Mouse (Mus musculus) hindbrain, embryonic 14.5 days (tissue): ENCODE measurements at regions not wholly inside any gene's neighbourhood (a gene's known extent, or its start where the extent isn't known, plus 50 kb on each side); places are given as distances from the start of the nearest gene placed in this dataset.

Experiments used
- ATAC-seq: fragments of 200-750 bp; cut with Nextera tagmentation; 2 replicates; pipeline ENCODE4 v1.8.0; 2017; ENCODE audit warnings: moderate number of reproducible peaks, mild to moderate bottlenecking, moderate TSS enrichment, moderate library complexity; ENCODE audit not compliant: low FRiP score
- DNase-seq: peaks from one replicate; pipeline ENCODE4 v3.0.0-alpha.2; 2015; ENCODE audit warnings: low spot score
- H3K27ac ChIP-seq: fragments of 300-500 bp; sonication (generic); 2 replicates; pipeline ENCODE4 v1.5.1; 2014; ENCODE audit warnings: mild to moderate bottlenecking, moderate library complexity
- H3K27me3 ChIP-seq: fragments of 300-500 bp; sonication (generic); 2 replicates; pipeline ENCODE4 v1.6.1; 2014; ENCODE audit warnings: mild to moderate bottlenecking, low read length, mixed read lengths; ENCODE audit not compliant: control insufficient read depth, insufficient read depth
- H3K36me3 ChIP-seq: fragments of 300-500 bp; sonication (generic); replicated peaks from 2 replicates; pipeline ENCODE4 v1.6.1; 2014; ENCODE audit not compliant: control insufficient read depth, insufficient read depth
- H3K4me1 ChIP-seq: fragments of 300-500 bp; sonication (generic); replicated peaks from 2 replicates; pipeline ENCODE4 v1.6.1; 2014; ENCODE audit warnings: antibody characterized with exemption, low read length, mixed read lengths; ENCODE audit not compliant: control insufficient read depth, insufficient read depth
- H3K4me2 ChIP-seq: fragments of 300-500 bp; sonication (generic); replicated peaks from 2 replicates; pipeline ENCODE4 v1.6.1; 2014; ENCODE audit warnings: mild to moderate bottlenecking, moderate library complexity
- H3K4me3 ChIP-seq: fragments of 300-500 bp; sonication (generic); replicated peaks from 2 replicates; pipeline ENCODE4 v1.5.1; 2014; ENCODE audit warnings: mild to moderate bottlenecking, low read length
- H3K9ac ChIP-seq: fragments of 300-500 bp; sonication (generic); 2 replicates; pipeline ENCODE4 v1.6.1; 2014
- H3K9me3 ChIP-seq: fragments of 300-500 bp; sonication (generic); 2 replicates; pipeline ENCODE4 v1.6.1; 2016; ENCODE audit warnings: low read length; ENCODE audit not compliant: control insufficient read depth
- WGBS: fragments of 180-500 bp; shearing (Covaris S2); extraction: QIAGEN DNeasy Blood & Tissue Kit; methylation state at CpG from one replicate; pipeline ENCODE4 v1.1.7; 2014; 5-methylcytosine and 5-hydroxymethylcytosine counted together

DNA sequence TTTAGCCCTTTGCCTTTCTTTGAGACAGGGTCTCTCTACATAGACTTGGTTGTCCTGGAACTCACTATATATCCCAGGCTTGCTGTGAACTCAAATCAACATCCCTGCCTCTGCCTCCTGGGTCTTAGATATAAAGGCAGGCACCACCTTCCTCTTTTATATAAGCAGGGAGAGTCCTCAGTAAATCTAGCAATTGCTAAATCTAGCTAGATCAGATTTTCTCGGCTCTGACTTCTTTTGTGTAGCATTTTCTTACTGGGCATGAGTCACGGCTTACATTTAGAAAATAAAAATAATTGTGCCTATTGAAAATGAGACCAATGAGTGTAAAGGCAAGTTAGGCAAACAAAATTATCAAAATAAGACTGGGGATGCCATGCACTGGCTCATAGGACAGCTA is 323.9 kb upstream of the Sox9 start:
- no peak for ATAC-seq

DNA sequence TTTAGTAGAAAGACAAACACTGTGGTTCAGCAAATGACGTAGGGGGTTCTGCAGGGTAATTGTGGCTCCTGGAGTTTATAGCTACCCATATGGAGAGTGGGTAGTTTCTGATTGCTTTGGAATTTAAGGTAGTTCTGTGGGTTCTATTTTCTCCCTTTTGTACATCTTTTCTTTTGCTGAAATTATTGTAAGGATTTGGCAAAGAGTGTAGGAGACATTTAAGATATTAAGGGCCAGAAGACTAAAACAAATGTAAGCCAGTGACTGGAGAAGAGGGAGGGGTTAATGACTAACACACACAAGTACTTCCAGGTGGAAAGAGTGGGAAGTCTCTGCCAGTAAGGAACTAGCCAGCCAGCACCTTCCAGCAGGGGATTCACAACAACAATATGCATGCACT is 318.9 kb upstream of the Sox9 start:
- H3K4me1 ChIP-seq = no peaks in the 10 kb centered on the region
- no peaks in the 10 kb centered on the region for H3K27me3 ChIP-seq
- H3K9ac ChIP-seq = no peak overlapping the region
- no peaks in the 10 kb centered on the region for H3K36me3 ChIP-seq
- H3K27ac ChIP-seq = no peak overlapping the region
- ATAC-seq (no peak), DNase-seq (no peak)
- WGBS = 92% methylated on average over 1 of the region's 1 CpGs
- no peaks in the 10 kb centered on the region for H3K9me3 ChIP-seq
- H3K4me2 ChIP-seq = no peak overlapping the region
- H3K4me3 ChIP-seq = no peak overlapping the region

More for the DNA sequence above, 323.9 kb upstream of the Sox9 start:
- Histone ChIP-seq H3K27ac (no peak overlapping the region), H3K36me3 (no peaks in the 10 kb centered on the region), H3K9me3 (no peaks in the 10 kb centered on the region), H3K27me3 (no peaks in the 10 kb centered on the region), H3K4me3 (no peak overlapping the region), H3K9ac (no peak overlapping the region), H3K4me2 (no peak overlapping the region), H3K4me1 (no peaks in the 10 kb centered on the region)
- no peak for DNase-seq
- WGBS = 85% methylated on average over 2 of the region's 2 CpGs

DNA sequence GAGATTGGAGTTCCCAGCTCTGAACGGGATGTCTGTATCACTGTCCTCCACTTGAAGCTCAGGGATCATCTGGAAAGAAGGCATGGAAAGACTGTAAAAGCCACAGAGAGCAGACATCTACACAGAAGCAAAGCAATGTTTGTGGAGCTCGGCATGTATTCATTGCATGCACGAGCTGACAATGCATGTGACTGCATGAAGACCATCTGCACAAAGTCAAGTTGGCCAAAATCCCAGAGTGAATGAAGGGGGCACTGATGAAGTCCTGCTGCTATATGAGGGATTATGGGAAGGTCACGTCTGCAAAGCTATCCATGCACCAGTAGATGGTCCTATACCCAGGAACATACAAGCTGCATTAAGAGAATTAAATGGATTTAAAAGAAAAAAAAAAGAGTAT is 317.6 kb upstream of the Sox9 start:
- Histone ChIP-seq H3K4me1 (no peaks in the 10 kb centered on the region), H3K27ac (no peak overlapping the region), H3K27me3 (no peaks in the 10 kb centered on the region), H3K36me3 (no peaks in the 10 kb centered on the region), H3K4me2 (no peak overlapping the region), H3K9me3 (no peaks in the 10 kb centered on the region), H3K9ac (no peak overlapping the region), H3K4me3 (no peak overlapping the region)
- WGBS = 80% methylated on average over 4 of the region's 4 CpGs
- no peak for DNase-seq
- ATAC-seq = no peak

DNA sequence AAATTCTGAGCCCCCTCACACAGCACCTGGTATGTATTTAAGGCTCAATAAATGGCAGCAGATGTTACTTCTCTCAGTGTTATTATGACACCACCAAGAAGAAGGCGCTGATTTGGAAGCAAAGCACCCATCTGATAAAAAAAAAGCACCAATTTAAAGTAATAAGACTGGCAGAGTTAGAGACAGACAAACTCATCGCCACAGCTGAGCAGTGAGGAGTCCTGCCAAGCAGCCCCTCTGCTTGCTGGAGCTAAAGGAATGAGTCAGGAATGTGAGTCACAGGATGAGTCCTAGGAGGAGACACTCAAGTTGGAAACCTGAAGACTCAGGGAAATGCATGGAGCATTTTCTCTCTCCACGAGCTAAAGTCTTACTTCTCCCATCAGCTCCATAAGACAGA is 311.7 kb upstream of the Sox9 start:
- no peak overlapping the region for H3K4me2 ChIP-seq
- WGBS = 86% methylated on average over 3 of the region's 3 CpGs

DNA sequence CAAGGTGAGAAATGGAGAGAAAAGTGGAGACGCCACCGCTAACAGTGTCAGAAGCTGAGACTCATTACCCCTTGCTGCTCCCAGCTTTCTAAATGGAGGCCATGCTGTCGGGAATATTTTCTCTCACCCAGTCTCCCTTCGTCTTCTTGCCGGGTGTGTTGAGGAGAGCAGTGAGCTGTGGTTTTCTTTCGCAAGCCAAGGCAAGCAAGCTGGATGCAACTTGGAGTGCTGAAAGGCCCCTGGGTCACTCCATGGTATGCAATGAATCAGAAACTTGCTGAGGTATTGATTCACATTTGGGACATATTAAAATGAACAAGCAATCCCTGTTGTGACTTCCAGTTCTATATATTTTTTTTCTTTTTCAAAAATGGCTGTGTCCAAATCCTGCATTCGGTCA is 308.8 kb upstream of the Sox9 start:
- H3K27me3 ChIP-seq = no peaks in the 10 kb centered on the region
- no peak overlapping the region for H3K4me3 ChIP-seq
- H3K36me3 ChIP-seq = no peaks in the 10 kb centered on the region
- ATAC-seq (no peak), DNase-seq (no peak)
- H3K4me1 ChIP-seq = no peaks in the 10 kb centered on the region
- H3K9ac ChIP-seq = no peak overlapping the region
- 90% methylated on average over 7 of the region's 7 CpGs for WGBS
- H3K27ac ChIP-seq = no peak overlapping the region
- H3K4me2 ChIP-seq = no peak overlapping the region
- H3K9me3 ChIP-seq = no peaks in the 10 kb centered on the region

More for the DNA sequence above, 311.7 kb upstream of the Sox9 start:
- H3K27me3 ChIP-seq = no peaks in the 10 kb centered on the region
- H3K36me3 ChIP-seq = no peaks in the 10 kb centered on the region
- ATAC-seq (no peak), DNase-seq (no peak)
- H3K4me3 ChIP-seq = no peak overlapping the region
- H3K4me1 ChIP-seq = no peaks in the 10 kb centered on the region
- H3K27ac ChIP-seq = no peak overlapping the region
- H3K9me3 ChIP-seq = no peaks in the 10 kb centered on the region
- no peak overlapping the region for H3K9ac ChIP-seq

DNA sequence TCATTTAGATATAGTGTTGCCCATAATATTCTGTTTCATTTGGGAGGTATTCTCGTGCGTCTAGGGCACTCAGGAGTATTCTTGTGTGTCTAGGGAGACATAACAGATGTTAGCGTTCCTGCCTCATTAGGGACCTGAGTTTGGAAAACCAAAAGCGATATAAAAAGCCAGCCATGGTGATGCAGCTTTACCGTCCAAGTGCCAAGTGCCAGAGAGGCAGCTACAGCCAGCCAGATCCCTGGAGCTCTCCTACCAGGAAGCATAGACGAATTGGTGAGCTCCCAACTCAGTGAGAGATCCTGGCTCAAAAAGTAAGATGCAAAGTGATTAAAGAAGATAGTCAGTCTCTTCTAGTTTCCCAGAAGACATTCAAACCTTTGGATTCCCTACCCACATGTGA is 308.3 kb upstream of the Sox9 start:
- Histone ChIP-seq H3K27me3 (no peaks in the 10 kb centered on the region), H3K36me3 (no peaks in the 10 kb centered on the region), H3K4me2 (no peak overlapping the region), H3K27ac (no peak overlapping the region), H3K4me3 (no peak overlapping the region), H3K4me1 (no peaks in the 10 kb centered on the region), H3K9me3 (no peaks in the 10 kb centered on the region), H3K9ac (no peak overlapping the region)
- ATAC-seq (no peak), DNase-seq (no peak)
- 85% methylated on average over 6 of the region's 6 CpGs for WGBS

DNA sequence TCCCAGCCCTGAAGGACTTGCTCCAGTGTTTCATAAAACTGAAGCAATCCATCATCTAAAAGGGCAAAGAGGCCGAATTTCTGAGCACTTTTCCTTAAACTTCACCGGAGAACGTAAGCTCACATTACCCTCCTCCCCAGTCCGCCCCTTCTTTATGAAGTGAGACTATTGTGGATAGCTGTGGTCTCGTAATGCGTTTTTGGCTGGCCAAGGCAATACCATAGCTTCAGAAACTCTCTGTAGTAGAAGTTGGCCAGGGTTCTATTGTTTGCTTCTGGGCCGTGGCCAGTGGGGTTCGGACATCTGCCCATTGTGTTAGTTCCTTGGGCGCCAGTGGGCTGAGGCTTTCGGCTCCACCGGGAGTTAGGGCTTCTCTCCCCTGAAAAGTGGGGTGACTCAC is 301.7 kb upstream of the Sox9 start:
- no peak for DNase-seq
- ATAC-seq = no peak
- no peak overlapping the region for H3K27ac ChIP-seq
- H3K4me3 ChIP-seq = no peak overlapping the region
- 62% methylated on average over 11 of the region's 11 CpGs for WGBS
- H3K9me3 ChIP-seq = no peaks in the 10 kb centered on the region
- H3K9ac ChIP-seq = no peak overlapping the region
- H3K27me3 ChIP-seq = no peaks in the 10 kb centered on the region
- no peaks in the 10 kb centered on the region for H3K36me3 ChIP-seq
- H3K4me2 ChIP-seq = peak overlapping the region; percentile 24
- no peaks in the 10 kb centered on the region for H3K4me1 ChIP-seq

DNA sequence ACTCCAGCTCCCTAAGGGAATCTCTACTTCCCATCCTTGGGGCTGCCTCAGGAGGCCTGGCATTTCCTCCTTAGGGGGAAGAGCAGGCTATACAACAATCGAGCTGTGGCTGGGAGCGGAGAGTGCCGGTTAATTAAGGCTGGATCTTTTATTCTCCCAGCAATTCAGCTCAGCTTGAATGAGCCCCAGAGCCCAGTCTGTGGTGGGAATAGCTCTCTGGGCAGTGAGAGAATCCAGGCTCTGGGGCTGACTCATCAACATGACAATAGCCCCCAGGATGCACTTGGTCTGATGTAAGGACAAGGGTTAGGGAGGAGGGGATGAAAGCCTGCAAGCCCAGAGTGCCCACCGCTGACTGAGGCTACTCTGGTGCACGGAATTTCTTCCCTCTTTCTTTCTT is 280.2 kb upstream of the Sox9 start:
- 2% methylated on average over 5 of the region's 5 CpGs for WGBS
- H3K27me3 ChIP-seq = no peaks in the 10 kb centered on the region
- DNase-seq = peak; percentile 57
- H3K4me1 ChIP-seq = peaks cover 9% of the 10 kb centered on the region; the same call in 1 of the 2 replicates
- peak overlapping the region; percentile 45 for H3K27ac ChIP-seq
- peak; percentile 94 for ATAC-seq
- no peaks in the 10 kb centered on the region for H3K36me3 ChIP-seq
- H3K4me2 ChIP-seq = peak overlapping the region; percentile 4; the same call in 1 of the 2 replicates
- no peaks in the 10 kb centered on the region for H3K9me3 ChIP-seq
- no peak overlapping the region for H3K9ac ChIP-seq
- no peak overlapping the region for H3K4me3 ChIP-seq

DNA sequence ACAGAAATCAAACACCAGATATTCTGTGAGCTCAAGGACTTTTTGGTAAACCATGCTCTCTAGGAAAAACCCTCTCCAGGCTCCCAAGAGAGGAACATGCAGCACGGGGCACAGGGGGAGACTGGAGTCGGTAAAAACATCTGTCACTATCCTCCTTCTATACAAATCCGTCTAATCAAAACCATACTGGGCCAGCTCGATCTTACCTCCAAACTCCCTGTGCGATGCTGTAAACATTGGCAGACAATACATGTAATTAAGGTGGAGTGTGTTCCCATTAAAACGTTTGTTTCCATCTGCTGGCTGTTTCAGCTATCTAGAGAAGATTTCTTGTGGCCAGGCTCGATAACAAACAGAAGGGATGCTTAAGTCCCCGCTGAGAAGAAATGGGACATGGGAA is 262.9 kb upstream of the Sox9 start:
- no peak overlapping the region for H3K4me3 ChIP-seq
- no peaks in the 10 kb centered on the region for H3K4me1 ChIP-seq
- H3K27ac ChIP-seq = no peak overlapping the region
- H3K36me3 ChIP-seq = no peaks in the 10 kb centered on the region
- no peaks in the 10 kb centered on the region for H3K9me3 ChIP-seq
- H3K27me3 ChIP-seq = no peaks in the 10 kb centered on the region
- ATAC-seq (no peak), DNase-seq (no peak)
- H3K4me2 ChIP-seq = no peak overlapping the region
- no peak overlapping the region for H3K9ac ChIP-seq
- WGBS = 65% methylated on average over 8 of the region's 8 CpGs

DNA sequence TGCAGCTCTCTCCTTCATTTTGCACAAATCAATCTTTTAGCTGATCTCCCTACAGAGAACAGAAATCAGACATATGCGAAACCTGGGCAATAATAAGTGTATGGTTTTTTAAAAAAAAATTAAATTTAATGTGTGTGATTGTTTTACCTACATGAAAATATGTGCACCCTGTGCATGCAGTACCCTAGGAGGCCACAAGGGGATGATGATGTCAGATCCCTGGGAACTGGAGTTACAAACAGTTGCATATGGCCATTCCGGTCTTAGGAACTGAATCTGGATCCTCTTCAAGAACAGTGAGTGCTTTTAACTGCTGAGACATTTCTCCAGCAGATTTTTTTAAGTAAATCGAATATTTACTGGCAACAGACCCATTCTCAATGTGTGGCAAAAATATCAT is 257.0 kb upstream of the Sox9 start:
- H3K27me3 ChIP-seq = no peaks in the 10 kb centered on the region
- H3K4me2 ChIP-seq = no peak overlapping the region
- H3K9me3 ChIP-seq = no peaks in the 10 kb centered on the region
- H3K36me3 ChIP-seq = no peaks in the 10 kb centered on the region
- no peak for DNase-seq
- H3K4me1 ChIP-seq = no peaks in the 10 kb centered on the region
- H3K4me3 ChIP-seq = no peak overlapping the region
- 92% methylated on average over 3 of the region's 3 CpGs for WGBS
- H3K9ac ChIP-seq = no peak overlapping the region
- no peak overlapping the region for H3K27ac ChIP-seq
- no peak for ATAC-seq
